Mouse (Mus musculus): Measurements from ENCODE around the gene Pcid2.
"Not testable (repeated sequence)": the region's sequence is repeated elsewhere in the genome, so short reads cannot be mapped to it uniquely, and the experiment has no call there.

Gene Pcid2

GRCm38 (mm10) chr8:13105087-13105881 is at the start of gene Pcid2, which contains the start of gene Cul4a:
TSS of gene Pcid2 (minus strand) at chr8:13105459.
TSS of gene Cul4a (plus strand) at chr8:13105621.
- DNase-seq (ENCODE audit: low spot score) = peak; percentile 94

- no peak for DNase-seq (ENCODE audit: low spot score)
Observed at GRCm38 (mm10) chr8:13154099-13154498, 48.8 kb upstream of the Pcid2 start.

- no peak for DNase-seq (ENCODE audit: low spot score)
Observed at GRCm38 (mm10) chr8:13150929-13151328, 45.7 kb upstream of the Pcid2 start.

- no peak for DNase-seq (ENCODE audit: low spot score)
Observed at GRCm38 (mm10) chr8:13149866-13150265, 44.6 kb upstream of the Pcid2 start.

GRCm38 (mm10) chr8:13149287-13149686 is 44.0 kb upstream of the Pcid2 start:
- DNase-seq (ENCODE audit: low spot score) = no peak

GRCm38 (mm10) chr8:13148476-13148875 is 43.2 kb upstream of the Pcid2 start:
- no peak for DNase-seq (ENCODE audit: low spot score)

- DNase-seq (ENCODE audit: low spot score) = no peak
Observed at GRCm38 (mm10) chr8:13141681-13142080, 36.4 kb upstream of the Pcid2 start.

- DNase-seq (ENCODE audit: low spot score) = no peak
Observed at GRCm38 (mm10) chr8:13139641-13140182, 34.5 kb upstream of the Pcid2 start.

GRCm38 (mm10) chr8:13132220-13132619 is 27.0 kb upstream of the Pcid2 start:
- not testable (repeated sequence) for DNase-seq (ENCODE audit: low spot score)

GRCm38 (mm10) chr8:13124897-13125296 is 19.6 kb upstream of the Pcid2 start:
- no peak for DNase-seq (ENCODE audit: low spot score)

GRCm38 (mm10) chr8:13122887-13123421 is 17.7 kb upstream of the Pcid2 start:
- no peak for DNase-seq (ENCODE audit: low spot score)

GRCm38 (mm10) chr8:13120882-13121665 is 15.8 kb upstream of the Pcid2 start:
- no peak for DNase-seq (ENCODE audit: low spot score)

GRCm38 (mm10) chr8:13118516-13118915 is 13.3 kb upstream of the Pcid2 start:
- no peak for DNase-seq (ENCODE audit: low spot score)

GRCm38 (mm10) chr8:13117096-13117495 is 11.8 kb upstream of the Pcid2 start:
- DNase-seq (ENCODE audit: low spot score) = no peak

- DNase-seq (ENCODE audit: low spot score) = no peak
Observed at GRCm38 (mm10) chr8:13113232-13113631, 8.0 kb upstream of the Pcid2 start.

- DNase-seq (ENCODE audit: low spot score) = no peak
Observed at GRCm38 (mm10) chr8:13111917-13112316, 6.7 kb upstream of the Pcid2 start.

- DNase-seq (ENCODE audit: low spot score) = no peak
Observed at GRCm38 (mm10) chr8:13109416-13109960, 4.2 kb upstream of the Pcid2 start.

GRCm38 (mm10) chr8:13108967-13109366 is 3.7 kb upstream of the Pcid2 start:
- DNase-seq (ENCODE audit: low spot score) = peak; percentile 39

GRCm38 (mm10) chr8:13107990-13108638 is 2.9 kb upstream of the Pcid2 start:
- DNase-seq (ENCODE audit: low spot score) = no peak

- DNase-seq (ENCODE audit: low spot score) = no peak
Observed at GRCm38 (mm10) chr8:13105908-13106551, 771 bp upstream of the Pcid2 start.

- DNase-seq (ENCODE audit: low spot score) = peak; percentile 93
Observed at GRCm38 (mm10) chr8:13104691-13105086, 570 bp downstream of the Pcid2 start.
